ENCODE assay signal across 8 mouse cellular contexts in the genomic region with DNA sequence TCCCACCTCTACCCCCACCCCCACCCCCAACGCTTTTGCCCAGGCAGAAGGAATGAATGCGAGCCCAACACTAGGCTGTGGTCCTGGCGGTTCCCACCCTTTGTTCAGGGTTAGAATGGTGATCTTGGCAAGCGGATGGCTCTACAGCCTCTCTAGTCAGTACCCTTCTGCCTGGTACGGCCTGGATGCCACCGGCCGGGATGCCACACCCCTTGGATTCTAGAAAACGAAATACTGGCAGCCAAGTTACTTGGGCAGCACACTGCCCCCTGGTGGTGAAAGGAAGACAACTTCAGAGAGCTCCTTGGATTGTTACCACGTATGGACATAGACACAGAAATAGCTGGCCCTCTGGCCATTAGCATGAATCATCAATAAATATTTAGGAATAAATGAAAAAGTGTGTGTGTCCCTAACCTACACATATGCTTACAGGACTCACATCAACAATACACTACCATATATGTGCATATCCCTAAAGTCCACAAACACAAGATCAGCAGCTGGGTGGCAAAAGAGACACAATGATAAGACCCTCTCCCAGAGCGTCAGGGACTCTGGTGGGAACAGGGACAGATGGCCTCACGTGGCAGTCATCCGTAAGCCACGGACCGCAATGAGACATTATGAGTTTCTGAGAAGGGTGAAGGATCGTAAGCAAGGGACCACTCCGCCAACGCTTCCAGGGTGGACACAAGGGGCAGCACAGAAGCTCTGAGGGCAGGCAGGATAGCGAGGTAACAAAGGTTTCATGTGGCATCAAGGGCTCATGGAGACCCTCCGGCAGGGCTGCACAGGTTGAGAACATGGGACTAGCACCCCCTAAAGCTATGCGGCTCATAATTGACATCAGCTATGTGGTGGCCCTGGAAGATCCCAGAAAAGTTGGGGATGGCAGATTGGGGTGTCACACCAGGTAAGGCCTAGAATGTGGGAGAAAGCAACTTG. TPM values are rescaled to one million over a fixed set of nuclear protein-coding genes. Genes with fewer than 3 reads are reported as not detected.
DNase-seq lines count a peak whose midpoint lies in the region; ATAC-seq and TF ChIP-seq lines count a peak whose summit lies in the region.

No protein-coding gene starts in this region.

- H3K4me3 ChIP-seq in bone marrow macrophage, adult 2 months (ENCODE audit: insufficient read depth, low read length), result peak overlapping the region; percentile 29; the same call in 1 of the 2 replicates
- no peak overlapping the region for H3K4me3 ChIP-seq in embryonic facial prominence, embryonic 14.5 days (ENCODE audit: low read depth, low read length)
- peak overlapping the region; percentile 43 for H3K4me3 ChIP-seq in heart, embryonic 10.5 days
- H3K4me3 ChIP-seq in liver, adult 2 months (ENCODE audit: insufficient read depth, low read depth, low read length), result peak overlapping the region; percentile 11; the same call in 1 of the 2 replicates
- no peak overlapping the region for H3K4me3 ChIP-seq in midbrain, postnatal 0 days (ENCODE audit: low read depth, low read length)

- H3K4me1 ChIP-seq in bone marrow macrophage, adult 2 months (ENCODE audit: control insufficient read depth, insufficient read depth, low read length), result peaks cover 4% of the 10 kb centered on the region
- H3K4me1 ChIP-seq in embryonic facial prominence, embryonic 14.5 days (ENCODE audit: control insufficient read depth, insufficient read depth, low read length), result 0 out of 2 replicates have a peak, but pooled peaks cover 2% of the 10 kb centered on the region
- peaks cover 39% of the 10 kb centered on the region for H3K4me1 ChIP-seq in heart, embryonic 10.5 days
- no peaks in the 10 kb centered on the region; the same call in 1 of the 2 replicates for H3K4me1 ChIP-seq in liver, adult 2 months (ENCODE audit: control insufficient read depth, insufficient read depth, low read length)
- no peaks in the 10 kb centered on the region for H3K4me1 ChIP-seq in midbrain, postnatal 0 days (ENCODE audit: insufficient read depth, low read length)

- no peak overlapping the region for H3K27ac ChIP-seq in bone marrow macrophage, adult 2 months (ENCODE audit: insufficient read depth, low read depth, low read length)
- H3K27ac ChIP-seq in embryonic facial prominence, embryonic 14.5 days (replicated peaks; ENCODE audit: low read depth, low read length), result no peak overlapping the region
- peak overlapping the region; percentile 60; the same call in 1 of the 2 replicates for H3K27ac ChIP-seq in heart, embryonic 10.5 days
- H3K27ac ChIP-seq in liver, adult 2 months (replicated peaks; ENCODE audit: insufficient read depth, low read depth, low read length), result no peak overlapping the region
- no peak overlapping the region for H3K27ac ChIP-seq in midbrain, postnatal 0 days (ENCODE audit: low read depth, low read length)

- H3K4me2 ChIP-seq in embryonic facial prominence, embryonic 14.5 days (ENCODE audit: low read depth, low read length), result peak overlapping the region; percentile 45
- H3K4me2 ChIP-seq in midbrain, postnatal 0 days (ENCODE audit: low read depth, low read length, poor library complexity, severe bottlenecking), result peak overlapping the region; percentile 29; the same call in 1 of the 2 replicates

- peak; percentile 82 for DNase-seq in CD4-positive helper T cell, adult 2 months (ENCODE audit: low read depth, low spot score)
- peak; percentile 94 for DNase-seq in embryonic facial prominence, embryonic 14.5 days (ENCODE audit: low spot score)
- no peak for DNase-seq in heart, embryonic 10.5 days (ENCODE audit: low spot score)
- DNase-seq in kidney, adult 9 months, result peak; percentile 92
- peak; percentile 69 for DNase-seq in liver, adult 2 months (ENCODE audit: extremely low read depth, low read depth, low spot score)
- DNase-seq in midbrain, postnatal 0 days (ENCODE audit: low spot score), result peak; percentile 92
- DNase-seq in splenic B cell, adult 2 months (ENCODE audit: low read depth, low spot score), result peak; percentile 86

- 40% methylated on average over 20 of the region's 20 CpGs for WGBS in embryonic facial prominence, embryonic 14.5 days
- 39% methylated on average over 20 of the region's 20 CpGs for WGBS in heart, embryonic 10.5 days
- WGBS in liver, adult 2 months, result 40% methylated on average over 20 of the region's 20 CpGs
- WGBS in midbrain, postnatal 0 days, result 39% methylated on average over 20 of the region's 20 CpGs

- ATAC-seq in embryonic facial prominence, embryonic 14.5 days (ENCODE audit: low read depth), result no peak
- peak; percentile 47; the same call in 1 of the 2 replicates for ATAC-seq in midbrain, postnatal 0 days (ENCODE audit: low FRiP score)

- no peaks in the 10 kb centered on the region for H3K27me3 ChIP-seq in embryonic facial prominence, embryonic 14.5 days (replicated peaks; ENCODE audit: control insufficient read depth, insufficient read depth, low read length)
- peaks cover 13% of the 10 kb centered on the region for H3K27me3 ChIP-seq in heart, embryonic 10.5 days (ENCODE audit: insufficient read depth, poor library complexity, severe bottlenecking)
- no peaks in the 10 kb centered on the region for H3K27me3 ChIP-seq in liver, adult 2 months (ENCODE audit: control insufficient read depth, insufficient read depth, low read length)
- no peaks in the 10 kb centered on the region for H3K27me3 ChIP-seq in midbrain, postnatal 0 days (ENCODE audit: insufficient read depth, low read length)
- no peaks in the 10 kb centered on the region for H3K27me3 ChIP-seq in splenic B cell, adult 2 months (ENCODE audit: control insufficient read depth, insufficient read depth, low read length, poor library complexity, severe bottlenecking)

- H3K36me3 ChIP-seq in embryonic facial prominence, embryonic 14.5 days (ENCODE audit: control insufficient read depth, insufficient read depth, low read length), result peaks cover 28% of the 10 kb centered on the region
- peaks cover 25% of the 10 kb centered on the region for H3K36me3 ChIP-seq in heart, embryonic 10.5 days
- peaks cover 5% of the 10 kb centered on the region; the same call in 1 of the 2 replicates for H3K36me3 ChIP-seq in liver, adult 2 months (ENCODE audit: control insufficient read depth, insufficient read depth, low read length)
- H3K36me3 ChIP-seq in midbrain, postnatal 0 days (ENCODE audit: insufficient read depth, low read length), result peaks cover 13% of the 10 kb centered on the region
- no peaks in the 10 kb centered on the region for H3K36me3 ChIP-seq in splenic B cell, adult 2 months (ENCODE audit: control insufficient read depth, insufficient read depth, low read length, poor library complexity, severe bottlenecking)

- no peak for TF ChIP-seq POLR2A in bone marrow macrophage, adult 2 months (IDR thresholded peaks at IDR 0.05; ENCODE audit: borderline replicate concordance, low read depth, low read length)
- TF ChIP-seq POLR2A in liver, adult 2 months (IDR thresholded peaks at IDR 0.05; ENCODE audit: extremely low read depth, insufficient read depth, low read length), result no peak

- no peak overlapping the region for H3K9ac ChIP-seq in embryonic facial prominence, embryonic 14.5 days (ENCODE audit: low read depth, low read length)
- H3K9ac ChIP-seq in liver, adult 2 months (ENCODE audit: low read depth, low read length), result 0 out of 2 replicates have a peak overlapping the region, but pooled peaks have one; percentile 19
- no peak overlapping the region for H3K9ac ChIP-seq in midbrain, postnatal 0 days (replicated peaks; ENCODE audit: low read length, poor library complexity, severe bottlenecking)

- H3K79me2 ChIP-seq in liver, adult 2 months (ENCODE audit: control insufficient read depth, insufficient read depth, low read length), result no peaks in the 10 kb centered on the region

- peak; percentile 63 for TF ChIP-seq CTCF in bone marrow macrophage, adult 2 months (IDR thresholded peaks at IDR 0.05; ENCODE audit: low read depth, low read length)
- peak; percentile 80 for TF ChIP-seq CTCF in liver, adult 2 months (IDR thresholded peaks at IDR 0.05; ENCODE audit: low read depth, low read length)
- TF ChIP-seq CTCF in midbrain, postnatal 0 days (IDR thresholded peaks at IDR 0.05), result peak; percentile 92

- H3K9me3 ChIP-seq in embryonic facial prominence, embryonic 14.5 days (ENCODE audit: control insufficient read depth, low read length), result no peaks in the 10 kb centered on the region
- no peaks in the 10 kb centered on the region for H3K9me3 ChIP-seq in heart, embryonic 10.5 days
- H3K9me3 ChIP-seq in midbrain, postnatal 0 days (ENCODE audit: low read length), result no peaks in the 10 kb centered on the region

RNA-seq across cellular contexts. Expression of gene Pdzd7, which starts 14.5 kb away (rescaled TPM):
- polyA plus RNA-seq in bone marrow macrophage, adult 2 months (2012; ENCODE audit: insufficient read depth, insufficient read length, missing spikeins), result not detected in 2 replicates
- polyA plus RNA-seq in embryonic facial prominence, embryonic 14.5 days (2014; fragmentation: Nextera tagmentation; extraction: Ambion mirVana), result 0.32 and 0.67 TPM in 2 replicates
- 0.34 and 0.55 TPM in 2 replicates for polyA plus RNA-seq in heart, embryonic 10.5 days (2016; fragmentation: Nextera tagmentation; extraction: Ambion mirVana)
- total RNA-seq in liver, adult 2 months (2014; rRNA removed), result not detected in 2 replicates
- polyA plus RNA-seq in liver, adult 2 months (2012; rRNA removed), result 0.06 TPM in 1 of 2 replicates, not detected in the other
- 5.9 and 7.2 TPM in 2 replicates for total RNA-seq in midbrain, postnatal 0 days (2014; rRNA removed)
- 2.9 and 3.4 TPM in 2 replicates for polyA plus RNA-seq in midbrain, postnatal 0 days (2015; fragmentation: Nextera tagmentation; extraction: Ambion mirVana)

RNA-seq across cellular contexts. Expression of gene Sfxn3, which starts 16.3 kb away (rescaled TPM):
- 45.1 and 45.7 TPM in 2 replicates for polyA plus RNA-seq in bone marrow macrophage, adult 2 months (2012; ENCODE audit: insufficient read depth, insufficient read length, missing spikeins)
- polyA plus RNA-seq in embryonic facial prominence, embryonic 14.5 days (2014; fragmentation: Nextera tagmentation; extraction: Ambion mirVana), result 28.1 and 31.1 TPM in 2 replicates
- polyA plus RNA-seq in heart, embryonic 10.5 days (2016; fragmentation: Nextera tagmentation; extraction: Ambion mirVana), result 11.8 and 13.4 TPM in 2 replicates
- total RNA-seq in liver, adult 2 months (2014; rRNA removed), result 0.65 and 0.94 TPM in 2 replicates
- polyA plus RNA-seq in liver, adult 2 months (2012; rRNA removed), result 0.76 and 1.5 TPM in 2 replicates
- total RNA-seq in midbrain, postnatal 0 days (2014; rRNA removed), result 72.2 and 85.8 TPM in 2 replicates
- polyA plus RNA-seq in midbrain, postnatal 0 days (2015; fragmentation: Nextera tagmentation; extraction: Ambion mirVana), result 101 and 102 TPM in 2 replicates

RNA-seq across cellular contexts. Expression of gene Lzts2, which starts 16.8 kb away (rescaled TPM):
- 3.0 and 3.6 TPM in 2 replicates for polyA plus RNA-seq in bone marrow macrophage, adult 2 months (2012; ENCODE audit: insufficient read depth, insufficient read length, missing spikeins)
- polyA plus RNA-seq in embryonic facial prominence, embryonic 14.5 days (2014; fragmentation: Nextera tagmentation; extraction: Ambion mirVana), result 51.2 and 56.1 TPM in 2 replicates
- polyA plus RNA-seq in heart, embryonic 10.5 days (2016; fragmentation: Nextera tagmentation; extraction: Ambion mirVana), result 47.5 and 61.4 TPM in 2 replicates
- total RNA-seq in liver, adult 2 months (2014; rRNA removed), result 3.4 and 4.6 TPM in 2 replicates
- polyA plus RNA-seq in liver, adult 2 months (2012; rRNA removed), result 14.2 and 14.3 TPM in 2 replicates
- total RNA-seq in midbrain, postnatal 0 days (2014; rRNA removed), result 32.8 and 40.4 TPM in 2 replicates
- 12.9 TPM in 2 replicates for polyA plus RNA-seq in midbrain, postnatal 0 days (2015; fragmentation: Nextera tagmentation; extraction: Ambion mirVana)

RNA-seq across cellular contexts. Expression of gene Mrpl43, which starts 24.8 kb away (rescaled TPM):
- 38.5 and 42.1 TPM in 2 replicates for polyA plus RNA-seq in bone marrow macrophage, adult 2 months (2012; ENCODE audit: insufficient read depth, insufficient read length, missing spikeins)
- polyA plus RNA-seq in embryonic facial prominence, embryonic 14.5 days (2014; fragmentation: Nextera tagmentation; extraction: Ambion mirVana), result 47.4 and 49.2 TPM in 2 replicates
- polyA plus RNA-seq in heart, embryonic 10.5 days (2016; fragmentation: Nextera tagmentation; extraction: Ambion mirVana), result 63.8 and 66.3 TPM in 2 replicates
- total RNA-seq in liver, adult 2 months (2014; rRNA removed), result 26.6 and 32.3 TPM in 2 replicates
- polyA plus RNA-seq in liver, adult 2 months (2012; rRNA removed), result 76.2 and 80.0 TPM in 2 replicates
- 55.7 and 87.6 TPM in 2 replicates for total RNA-seq in midbrain, postnatal 0 days (2014; rRNA removed)
- 98.8 and 105 TPM in 2 replicates for polyA plus RNA-seq in midbrain, postnatal 0 days (2015; fragmentation: Nextera tagmentation; extraction: Ambion mirVana)

RNA-seq across cellular contexts. Expression of gene Twnk, which starts 25.6 kb away (rescaled TPM):
- polyA plus RNA-seq in bone marrow macrophage, adult 2 months (2012; ENCODE audit: insufficient read depth, insufficient read length, missing spikeins), result 4.4 and 5.5 TPM in 2 replicates
- 10.5 and 11.2 TPM in 2 replicates for polyA plus RNA-seq in embryonic facial prominence, embryonic 14.5 days (2014; fragmentation: Nextera tagmentation; extraction: Ambion mirVana)
- 24.4 and 27.0 TPM in 2 replicates for polyA plus RNA-seq in heart, embryonic 10.5 days (2016; fragmentation: Nextera tagmentation; extraction: Ambion mirVana)
- 7.8 and 9.3 TPM in 2 replicates for total RNA-seq in liver, adult 2 months (2014; rRNA removed)
- 11.8 and 11.9 TPM in 2 replicates for polyA plus RNA-seq in liver, adult 2 months (2012; rRNA removed)
- total RNA-seq in midbrain, postnatal 0 days (2014; rRNA removed), result 6.1 and 6.4 TPM in 2 replicates
- 6.8 and 7.1 TPM in 2 replicates for polyA plus RNA-seq in midbrain, postnatal 0 days (2015; fragmentation: Nextera tagmentation; extraction: Ambion mirVana)

Comparison
In these comparisons a context has a peak if more than half of its experiments do, and no peak if none do; other contexts are left out.
1. H3K4me3 ChIP-seq: peak in bone marrow macrophage, adult 2 months (single experiment), heart, embryonic 10.5 days (single experiment) and liver, adult 2 months (single experiment); none in embryonic facial prominence, embryonic 14.5 days (single experiment) and midbrain, postnatal 0 days (single experiment).
2. Peak in every context shown above with its lines, with median percentiles within 50 percentile points of each other: CTCF ChIP-seq.